Mouse (Mus musculus) heart, embryonic 15.5 days (tissue): Measurements from ENCODE around the gene Gdap1l1. TPM values are rescaled to one million over a fixed set of nuclear protein-coding genes. Genes with fewer than 3 reads are reported as not detected.

Source experiments
- ATAC-seq: fragments of 200-750 bp; cut with Nextera tagmentation; replicated peaks from 2 replicates; pipeline ENCODE4 v1.8.0; 2017; ENCODE audit warnings: low read depth, moderate TSS enrichment; ENCODE audit not compliant: insufficient number of reproducible peaks, insufficient read depth, low FRiP score
- H3K27ac ChIP-seq: fragments of 300-500 bp; sonication (generic); 2 replicates; pipeline ENCODE4 v1.5.1; 2015; ENCODE audit warnings: mild to moderate bottlenecking, inconsistent platforms
- H3K27me3 ChIP-seq: fragments of 300-500 bp; sonication (generic); 2 replicates; pipeline ENCODE4 v1.6.1; 2015; ENCODE audit warnings: inconsistent platforms
- H3K36me3 ChIP-seq: fragments of 300-500 bp; sonication (generic); 2 replicates; pipeline ENCODE4 v1.6.1; 2015; ENCODE audit warnings: mild to moderate bottlenecking, inconsistent platforms
- H3K4me1 ChIP-seq: fragments of 300-500 bp; sonication (generic); replicated peaks from 2 replicates; pipeline ENCODE4 v1.6.1; 2015; ENCODE audit warnings: inconsistent platforms
- H3K4me2 ChIP-seq: fragments of 300-500 bp; sonication (generic); 2 replicates; pipeline ENCODE4 v1.6.1; 2015; ENCODE audit warnings: inconsistent platforms, mild to moderate bottlenecking, moderate library complexity
- H3K4me3 ChIP-seq: fragments of 300-500 bp; sonication (generic); 2 replicates; pipeline ENCODE4 v1.5.1; 2015; ENCODE audit warnings: mild to moderate bottlenecking, inconsistent platforms
- H3K9ac ChIP-seq: fragments of 300-500 bp; sonication (generic); 2 replicates; pipeline ENCODE4 v1.6.1; 2015; ENCODE audit warnings: mild to moderate bottlenecking, inconsistent platforms
- H3K9me3 ChIP-seq: fragments of 300-500 bp; sonication (generic); replicated peaks from 2 replicates; pipeline ENCODE4 v1.6.1; 2016; ENCODE audit warnings: inconsistent platforms
- WGBS: fragments of 180-500 bp; shearing (Covaris S2); methylation state at CpG from one replicate; pipeline ENCODE4 v1.1.7; 2015; ENCODE audit warnings: mixed read lengths; 5-methylcytosine and 5-hydroxymethylcytosine counted together
- polyA plus RNA-seq: library from polyadenylated mRNA; unstranded; fragments of >200 nt; fragmentation: Nextera tagmentation; extraction: Ambion mirVana; gene quantifications from 2 replicates; pipeline ENCODE4 v1.2.1, GENCODE M21; 2015

The Gdap1l1 gene
- polyA plus RNA-seq, 1 experiment from 2014 or later = 0.18 TPM

- WGBS = 38% methylated on average over 6 of the region's 6 CpGs
- H3K27ac ChIP-seq = peak overlapping the region; percentile 74
- peaks cover 19% of the 10 kb centered on the region for H3K36me3 ChIP-seq
- peak overlapping the region; percentile 8; the same call in 1 of the 2 replicates for H3K9ac ChIP-seq
- peaks cover 37% of the 10 kb centered on the region for H3K4me1 ChIP-seq
- H3K4me2 ChIP-seq = 0 out of 2 replicates have a peak overlapping the region, but pooled peaks have one; percentile 7
- no peaks in the 10 kb centered on the region for H3K27me3 ChIP-seq
- H3K9me3 ChIP-seq = no peaks in the 10 kb centered on the region
- no peak overlapping the region for H3K4me3 ChIP-seq
- 0 out of 2 replicates have a peak, but pooled peaks have one; percentile 21 for ATAC-seq
Observed at GRCm38 (mm10) chr2:163464562-163464961, 26.3 kb downstream of the Gdap1l1 start.

- no peak for ATAC-seq
Observed at GRCm38 (mm10) chr2:163466771-163467170, 28.5 kb downstream of the Gdap1l1 start.

GRCm38 (mm10) chr2:163467585-163467984 lies 29.3 kb downstream of the Gdap1l1 start:
- Histone ChIP-seq H3K9ac (no peak overlapping the region), H3K4me2 (no peak overlapping the region), H3K27me3 (no peaks in the 10 kb centered on the region), H3K36me3 (peaks cover 19% of the 10 kb centered on the region), H3K4me1 (peaks cover 46% of the 10 kb centered on the region), H3K9me3 (no peaks in the 10 kb centered on the region), H3K4me3 (no peak overlapping the region), H3K27ac (no peak overlapping the region)
- ATAC-seq = no peak
- 78% methylated on average over 6 of the region's 6 CpGs for WGBS

More at GRCm38 (mm10) chr2:163466771-163467170, 28.5 kb downstream of the Gdap1l1 start:
- no peak overlapping the region for H3K9ac ChIP-seq
- no peak overlapping the region for H3K4me2 ChIP-seq
- peaks cover 45% of the 10 kb centered on the region for H3K4me1 ChIP-seq
- peaks cover 19% of the 10 kb centered on the region for H3K36me3 ChIP-seq
- 57% methylated on average over 8 of the region's 8 CpGs for WGBS
- H3K27ac ChIP-seq = no peak overlapping the region
- no peak overlapping the region for H3K4me3 ChIP-seq
- H3K9me3 ChIP-seq = no peaks in the 10 kb centered on the region
- H3K27me3 ChIP-seq = no peaks in the 10 kb centered on the region

GRCm38 (mm10) chr2:163468866-163469265 lies 30.6 kb downstream of the Gdap1l1 start:
- Histone ChIP-seq H3K27me3 (no peaks in the 10 kb centered on the region), H3K4me1 (peaks cover 34% of the 10 kb centered on the region), H3K4me3 (no peak overlapping the region), H3K27ac (no peak overlapping the region), H3K9ac (no peak overlapping the region), H3K36me3 (peaks cover 19% of the 10 kb centered on the region), H3K9me3 (no peaks in the 10 kb centered on the region), H3K4me2 (no peak overlapping the region)
- WGBS = 80% methylated on average over 6 of the region's 6 CpGs
- no peak for ATAC-seq

GRCm38 (mm10) chr2:163469711-163470110 lies 31.4 kb downstream of the Gdap1l1 start:
- Histone ChIP-seq H3K27me3 (no peaks in the 10 kb centered on the region), H3K4me2 (no peak overlapping the region), H3K9me3 (no peaks in the 10 kb centered on the region), H3K36me3 (peaks cover 19% of the 10 kb centered on the region), H3K27ac (no peak overlapping the region), H3K4me1 (peaks cover 26% of the 10 kb centered on the region), H3K4me3 (no peak overlapping the region), H3K9ac (no peak overlapping the region)
- ATAC-seq = no peak
- WGBS = 93% methylated on average over 15 of the region's 15 CpGs

GRCm38 (mm10) chr2:163471136-163471535 lies 32.9 kb downstream of the Gdap1l1 start:
- H3K4me2 ChIP-seq = peak overlapping the region; percentile 80
- H3K36me3 ChIP-seq = peaks cover 19% of the 10 kb centered on the region
- WGBS = 74% methylated on average over 3 of the region's 3 CpGs
- peak overlapping the region; percentile 93 for H3K4me3 ChIP-seq
- H3K9ac ChIP-seq = no peak overlapping the region
- no peak for ATAC-seq
- no peaks in the 10 kb centered on the region for H3K9me3 ChIP-seq
- H3K27ac ChIP-seq = no peak overlapping the region
- no peaks in the 10 kb centered on the region for H3K27me3 ChIP-seq
- H3K4me1 ChIP-seq = peaks cover 14% of the 10 kb centered on the region

- WGBS = 4% methylated on average over 36 of the region's 36 CpGs
- Histone ChIP-seq H3K4me3 (peak overlapping the region; percentile 93), H3K4me2 (peak overlapping the region; percentile 80), H3K9me3 (no peaks in the 10 kb centered on the region), H3K9ac (peak overlapping the region; percentile 86), H3K36me3 (peaks cover 19% of the 10 kb centered on the region), H3K27me3 (no peaks in the 10 kb centered on the region), H3K4me1 (peaks cover 11% of the 10 kb centered on the region), H3K27ac (peak overlapping the region; percentile 84)
- ATAC-seq = peak; percentile 65
Observed at GRCm38 (mm10) chr2:163471710-163472465, 33.6 kb downstream of the Gdap1l1 start.

- H3K27me3 ChIP-seq = no peaks in the 10 kb centered on the region
- H3K4me1 ChIP-seq = peaks cover 9% of the 10 kb centered on the region
- peak within 1 kb of the TSS; percentile 84 for H3K27ac ChIP-seq
- H3K9me3 ChIP-seq = no peaks in the 10 kb centered on the region
- peak within 1 kb of the TSS; percentile 80 for H3K4me2 ChIP-seq
- H3K36me3 ChIP-seq = peaks cover 19% of the 10 kb centered on the region
- peak within 1 kb of the TSS; percentile 93 for H3K4me3 ChIP-seq
- peak; percentile 95 for ATAC-seq
- WGBS = under 1% methylated on average over 30 of the region's 30 CpGs
- peak within 1 kb of the TSS; percentile 86 for H3K9ac ChIP-seq
Observed at GRCm38 (mm10) chr2:163472466-163472851, 34.2 kb downstream of the Gdap1l1 start, which contains the start of gene Fitm2. Fitm2 (minus strand) TSS chr2:163472629.

GRCm38 (mm10) chr2:163480191-163480825 lies 42.0 kb downstream of the Gdap1l1 start:
- Histone ChIP-seq H3K36me3 (no peaks in the 10 kb centered on the region), H3K9ac (no peak overlapping the region), H3K4me1 (peaks cover 7% of the 10 kb centered on the region), H3K27me3 (peaks cover 26% of the 10 kb centered on the region), H3K9me3 (no peaks in the 10 kb centered on the region), H3K27ac (no peak overlapping the region), H3K4me2 (no peak overlapping the region), H3K4me3 (no peak overlapping the region)
- no peak for ATAC-seq
- 45% methylated on average over 18 of the region's 18 CpGs for WGBS

- WGBS = 3% methylated on average over 21 of the region's 21 CpGs
- ATAC-seq = no peak
- no peak overlapping the region for H3K27ac ChIP-seq
- H3K9ac ChIP-seq = 0 out of 2 replicates have a peak overlapping the region, but pooled peaks have one; percentile 26
- H3K4me1 ChIP-seq = peaks cover 7% of the 10 kb centered on the region
- no peaks in the 10 kb centered on the region for H3K9me3 ChIP-seq
- H3K27me3 ChIP-seq = peaks cover 26% of the 10 kb centered on the region
- H3K4me2 ChIP-seq = peak overlapping the region; percentile 49
- peak overlapping the region; percentile 17; the same call in 1 of the 2 replicates for H3K4me3 ChIP-seq
- H3K36me3 ChIP-seq = no peaks in the 10 kb centered on the region
Observed at GRCm38 (mm10) chr2:163481539-163482029, 43.3 kb downstream of the Gdap1l1 start.

- Histone ChIP-seq H3K36me3 (no peaks in the 10 kb centered on the region), H3K27me3 (peaks cover 13% of the 10 kb centered on the region; the same call in 1 of the 2 replicates), H3K27ac (no peak overlapping the region), H3K9ac (no peak overlapping the region), H3K9me3 (no peaks in the 10 kb centered on the region), H3K4me2 (no peak overlapping the region), H3K4me1 (no peaks in the 10 kb centered on the region), H3K4me3 (no peak overlapping the region)
- ATAC-seq = no peak
- 82% methylated on average over 3 of the region's 3 CpGs for WGBS
Observed at GRCm38 (mm10) chr2:163487360-163487759, 49.1 kb downstream of the Gdap1l1 start.
